8 mouse cellular contexts compared by ENCODE assay signal in genomic region chr11:87749192-87750042, GRCm38 (mm10). TPM values are rescaled to one million over a fixed set of nuclear protein-coding genes. Genes with fewer than 3 reads are reported as not detected.
DNase-seq lines count a peak whose midpoint lies in the region; ATAC-seq and TF ChIP-seq lines count a peak whose summit lies in the region.

No protein-coding gene starts in this region.

- peak overlapping the region; percentile 82 for H3K4me2 ChIP-seq in liver, embryonic 11.5 days

- H3K4me1 ChIP-seq in brown adipose tissue, adult 24 weeks (ENCODE audit: control insufficient read depth, insufficient read depth, insufficient read length, low read length): no peaks in the 10 kb centered on the region
- H3K4me1 ChIP-seq in liver, embryonic 11.5 days (replicated peaks; ENCODE audit: control insufficient read depth, insufficient read depth, low read length): peaks cover 45% of the 10 kb centered on the region
- H3K4me1 ChIP-seq in cerebellum, adult 2 months (ENCODE audit: control insufficient read depth, insufficient read depth, low read length): no peaks in the 10 kb centered on the region

- peak overlapping the region; percentile 20 for H3K4me3 ChIP-seq in brown adipose tissue, adult 24 weeks (ENCODE audit: insufficient read depth, low read depth, low read length)
- peak overlapping the region; percentile 31 for H3K4me3 ChIP-seq in liver, embryonic 11.5 days (ENCODE audit: low read depth, low read length)
- H3K4me3 ChIP-seq in cerebellum, adult 2 months (replicated peaks; ENCODE audit: insufficient read depth, low read depth, low read length): no peak overlapping the region

- no peak for TF ChIP-seq CTCF in cerebellum, adult 2 months (IDR thresholded peaks at IDR 0.05; ENCODE audit: borderline replicate concordance, insufficient read depth, low read depth, low read length)

- WGBS in liver, embryonic 11.5 days: 21% methylated on average over 18 of the region's 18 CpGs
- WGBS in cerebellum, adult 2 months: 49% methylated on average over 18 of the region's 18 CpGs

- H3K27me3 ChIP-seq in liver, embryonic 11.5 days (replicated peaks; ENCODE audit: control insufficient read depth, insufficient read depth, low read length): no peaks in the 10 kb centered on the region
- no peaks in the 10 kb centered on the region for H3K27me3 ChIP-seq in cerebellum, adult 2 months (ENCODE audit: control insufficient read depth, insufficient read depth, low read length)

- no peak for TF ChIP-seq POLR2A in cerebellum, adult 2 months (IDR thresholded peaks at IDR 0.05; ENCODE audit: borderline replicate concordance, insufficient read depth, low read length)

- DNase-seq in right cerebral cortex, postnatal 10 days (ENCODE audit: low spot score in 2 of 2): peak; percentile 72
- DNase-seq in right cerebral cortex, postnatal 25 days: no peak
- peak; percentile 43 to 49 for DNase-seq in heart, postnatal 10 days
- DNase-seq in liver, embryonic 11.5 days (ENCODE audit: low spot score): peak; percentile 80
- peak; percentile 53 for DNase-seq in right cerebral cortex, postnatal 14 days
- DNase-seq in cerebellum, adult 2 months: no peak
- DNase-seq in urinary bladder, postnatal 25 days (ENCODE audit: low spot score): no peak

- ATAC-seq in liver, embryonic 11.5 days (replicated peaks; ENCODE audit: low FRiP score): peak; percentile 85

- H3K9ac ChIP-seq in liver, embryonic 11.5 days (ENCODE audit: low read depth, low read length): peak overlapping the region; percentile 66

- H3K36me3 ChIP-seq in liver, embryonic 11.5 days (ENCODE audit: control insufficient read depth, insufficient read depth, low read length): peaks cover 11% of the 10 kb centered on the region

- H3K9me3 ChIP-seq in liver, embryonic 11.5 days (ENCODE audit: control insufficient read depth, low read length): no peaks in the 10 kb centered on the region

- peak overlapping the region; percentile 87 for H3K27ac ChIP-seq in brown adipose tissue, adult 24 weeks (replicated peaks; ENCODE audit: low read depth, low read length)
- peak overlapping the region; percentile 100 for H3K27ac ChIP-seq in liver, embryonic 11.5 days (ENCODE audit: low read depth, low read length)
- no peak overlapping the region for H3K27ac ChIP-seq in cerebellum, adult 2 months (ENCODE audit: insufficient read depth, low read length)

- intact Hi-C loops in heart, postnatal 10 days (cut with DNase I): no loop called here

RNA-seq across cellular contexts. Expression of gene Tspoap1, which starts 10.9 kb away (rescaled TPM):
- not detected in 2 replicates for polyA plus RNA-seq in brown adipose tissue, adult 24 weeks (2012; ENCODE audit: insufficient read depth, insufficient read length, missing spikeins)
- total RNA-seq in heart, postnatal 10 days (2021): under 1 TPM; 0.15 to 0.31 TPM
- 7.7 and 9.3 TPM in 2 replicates for polyA plus RNA-seq in liver, embryonic 11.5 days (2014; fragmentation: Nextera tagmentation; extraction: Ambion mirVana)
- 198 TPM in 2 replicates for polyA plus RNA-seq in cerebellum, adult 2 months (2012; rRNA removed)

RNA-seq across cellular contexts. Expression of gene Supt4a, which starts 12.1 kb away (rescaled TPM):
- polyA plus RNA-seq in brown adipose tissue, adult 24 weeks (2012; ENCODE audit: insufficient read depth, insufficient read length, missing spikeins): 90.3 and 97.1 TPM in 2 replicates
- total RNA-seq in heart, postnatal 10 days (2021): 10 to 100 TPM; 50.5 to 56.9 TPM
- polyA plus RNA-seq in liver, embryonic 11.5 days (2014; fragmentation: Nextera tagmentation; extraction: Ambion mirVana): 233 and 240 TPM in 2 replicates
- polyA plus RNA-seq in cerebellum, adult 2 months (2012; rRNA removed): 155 and 158 TPM in 2 replicates

RNA-seq across cellular contexts. Expression of gene Mpo, which starts 44.0 kb away (rescaled TPM):
- not detected in 2 replicates for polyA plus RNA-seq in brown adipose tissue, adult 24 weeks (2012; ENCODE audit: insufficient read depth, insufficient read length, missing spikeins)
- not detected for total RNA-seq in heart, postnatal 10 days (2021)
- 190 and 206 TPM in 2 replicates for polyA plus RNA-seq in liver, embryonic 11.5 days (2014; fragmentation: Nextera tagmentation; extraction: Ambion mirVana)
- 0.08 and 0.11 TPM in 2 replicates for polyA plus RNA-seq in cerebellum, adult 2 months (2012; rRNA removed)

Comparison
In these comparisons a context has a peak if more than half of its experiments do, and no peak if none do; other contexts are left out.
1. DNase-seq: peak in right cerebral cortex, postnatal 10 days (2 of 2), heart, postnatal 10 days (2 of 2), liver, embryonic 11.5 days (single experiment) and right cerebral cortex, postnatal 14 days (single experiment); none in right cerebral cortex, postnatal 25 days (single experiment), cerebellum, adult 2 months (0 of 2) and urinary bladder, postnatal 25 days (single experiment).
2. RNA of gene Tspoap1, which starts 10.9 kb away (polyA plus RNA-seq): 198 TPM in cerebellum, adult 2 months; 7.7 to 9.3 TPM in liver, embryonic 11.5 days and not detected in brown adipose tissue, adult 24 weeks; every median in the first group is over 10 times any median in the second.
3. RNA of gene Mpo, which starts 44.0 kb away (polyA plus RNA-seq): 190 to 206 TPM in liver, embryonic 11.5 days; not detected in brown adipose tissue, adult 24 weeks and 0.08 to 0.11 TPM in cerebellum, adult 2 months; every median in the first group is over 100 times any median in the second.